Mouse (Mus musculus): Measurements from ENCODE around the gene Atxn1.

DNA sequence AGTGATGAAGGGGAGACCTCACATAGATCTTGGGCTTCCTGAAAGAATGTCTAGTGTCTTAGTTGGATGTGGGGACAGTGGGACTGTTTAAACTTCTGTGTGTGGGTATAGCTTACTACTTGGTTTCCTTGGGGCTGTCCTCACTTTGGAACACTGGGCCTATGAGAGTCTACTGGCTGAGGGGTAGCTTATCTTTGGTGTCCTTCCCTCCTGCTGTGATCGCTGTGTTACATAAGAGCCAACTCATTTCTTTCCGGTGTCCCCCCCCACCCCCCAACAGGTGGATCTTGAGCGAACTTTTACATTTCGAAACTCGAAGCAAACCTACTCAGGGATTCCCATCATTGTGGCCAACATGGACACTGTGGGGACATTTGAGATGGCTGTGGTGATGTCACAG lies 450.7 kb downstream of the Atxn1 start:
- TF ChIP-seq CTCF (IDR thresholded peaks at IDR 0.05; ENCODE audit: extremely low read depth, insufficient read depth, low read length) (no peak), POLR2A (IDR thresholded peaks at IDR 0.05; ENCODE audit: extremely low read depth, insufficient read depth, low read length) (no peak)

Data from cortical plate, adult 2 months (tissue).